Comparison of ENCODE assay signal across 9 mouse cellular contexts in the genomic region with DNA sequence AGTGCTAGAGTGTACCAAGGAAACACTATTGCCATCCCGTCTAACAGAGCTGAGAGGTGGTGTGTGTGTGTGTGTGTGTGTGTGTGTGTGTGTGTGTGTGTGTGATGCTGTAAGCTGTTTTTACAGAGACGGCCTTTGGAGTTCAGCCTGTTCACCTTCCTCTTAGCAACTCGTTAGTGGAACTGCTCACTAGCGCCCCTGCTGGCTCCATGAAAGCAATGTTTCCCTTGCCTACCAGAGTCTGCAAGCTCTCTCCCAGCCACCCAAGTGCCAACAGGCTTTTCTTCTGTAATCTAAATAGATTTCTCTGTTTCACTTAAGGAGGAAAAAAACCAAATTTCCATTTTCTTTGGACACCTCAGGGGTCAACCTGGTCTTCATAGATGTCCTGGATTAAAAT.
DNase-seq lines count a peak whose midpoint lies in the region; ATAC-seq and TF ChIP-seq lines count a peak whose summit lies in the region.
"Had no signal": no experiment of that assay in that cellular context is flagged by ENCODE, and none has a peak within 500 bp of the region (broad histone marks: within the 10 kb centered on the region; RNA-seq: fewer than 3 reads in every experiment).

No protein-coding gene starts in this region.

- H3K36me3 ChIP-seq in liver, embryonic 11.5 days (ENCODE audit: control insufficient read depth, insufficient read depth, low read length): no peaks in the 10 kb centered on the region
- H3K36me3 ChIP-seq: neural tube, embryonic 12.5 days had no signal

- WGBS in liver, embryonic 11.5 days: 35% methylated on average over 4 of the region's 4 CpGs

- peak; percentile 3 for DNase-seq in cerebellum, adult 8-10 months
- no peak for DNase-seq in cerebellum, adult 11-12 months
- DNase-seq in liver: peak; percentile 27
- no peak for DNase-seq in liver, embryonic 11.5 days (ENCODE audit: low spot score)
- peak; percentile 76 for DNase-seq in brain, embryonic 14.5 days (ENCODE audit: low read depth)
- DNase-seq in kidney, postnatal 36 days: peak; percentile 2 to 65
- peak; percentile 4 for DNase-seq in thymus, postnatal 25 days
- DNase-seq in urinary bladder, adult 2 months (ENCODE audit: low spot score): no peak

- H3K4me3 ChIP-seq in liver, embryonic 11.5 days (ENCODE audit: low read depth, low read length): no peak overlapping the region
- H3K4me3 ChIP-seq: neural tube, embryonic 12.5 days had no signal

- H3K9ac ChIP-seq in liver, embryonic 11.5 days (ENCODE audit: low read depth, low read length): no peak overlapping the region
- H3K9ac ChIP-seq: neural tube, embryonic 12.5 days had no signal

- TF ChIP-seq POLR2A in brain, embryonic 14.5 days (IDR thresholded peaks at IDR 0.05; ENCODE audit: borderline replicate concordance, extremely low read depth, insufficient read depth, insufficient read length, poor library complexity, severe bottlenecking): no peak

- TF ChIP-seq CTCF in brain, embryonic 14.5 days (IDR thresholded peaks at IDR 0.05; ENCODE audit: borderline replicate concordance, extremely low read depth, insufficient read depth, insufficient read length): peak; percentile 75

- H3K27me3 ChIP-seq in liver, embryonic 11.5 days (replicated peaks; ENCODE audit: control insufficient read depth, insufficient read depth, low read length): no peaks in the 10 kb centered on the region
- H3K27me3 ChIP-seq: neural tube, embryonic 12.5 days had no signal

- no peak overlapping the region for H3K4me2 ChIP-seq in liver, embryonic 11.5 days
- H3K4me2 ChIP-seq: neural tube, embryonic 12.5 days had no signal

- no peaks in the 10 kb centered on the region for H3K4me1 ChIP-seq in liver, embryonic 11.5 days (replicated peaks; ENCODE audit: control insufficient read depth, insufficient read depth, low read length)
- H3K4me1 ChIP-seq: neural tube, embryonic 12.5 days had no signal

- H3K9me3 ChIP-seq in liver, embryonic 11.5 days (ENCODE audit: control insufficient read depth, low read length): no peaks in the 10 kb centered on the region
- H3K9me3 ChIP-seq: neural tube, embryonic 12.5 days had no signal

- no peak overlapping the region for H3K27ac ChIP-seq in liver, embryonic 11.5 days (ENCODE audit: low read depth, low read length)
- H3K27ac ChIP-seq: neural tube, embryonic 12.5 days had no signal

- ATAC-seq in liver, embryonic 11.5 days (replicated peaks; ENCODE audit: low FRiP score): no peak

Comparison
In these comparisons a context has a peak if more than half of its experiments do, and no peak if none do; other contexts are left out.
1. DNase-seq: peak in cerebellum, adult 8-10 months (single experiment), liver (single experiment), brain, embryonic 14.5 days (single experiment), kidney, postnatal 36 days (2 of 2) and thymus, postnatal 25 days (single experiment); none in cerebellum, adult 11-12 months (single experiment), liver, embryonic 11.5 days (single experiment) and urinary bladder, adult 2 months (single experiment).